Comparison of ENCODE assay signal across 27 mouse cellular contexts in the genomic region with DNA sequence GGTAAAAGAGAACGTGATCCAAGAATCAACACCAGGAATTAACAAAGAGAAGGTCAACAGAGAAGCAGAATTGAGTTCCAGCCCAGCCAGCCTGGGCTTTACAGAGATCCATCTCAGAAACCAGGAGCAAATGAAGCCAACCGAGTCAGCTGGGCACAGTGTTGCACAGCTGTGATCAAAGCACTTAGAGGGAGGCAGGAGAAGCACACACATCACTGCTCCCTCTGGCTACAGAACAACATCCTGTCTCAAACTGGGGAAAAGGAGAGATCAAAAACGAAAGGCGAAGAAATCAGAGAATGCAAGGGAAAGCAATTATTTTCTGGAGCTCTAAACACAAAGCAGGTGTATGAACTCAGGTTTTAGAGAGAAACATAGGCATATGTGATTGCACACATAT. TPM values are rescaled to one million over a fixed set of nuclear protein-coding genes. Genes with fewer than 3 reads are reported as not detected.
DNase-seq lines count a peak whose midpoint lies in the region; ATAC-seq and TF ChIP-seq lines count a peak whose summit lies in the region.
"Had no signal": no experiment of that assay in that cellular context is flagged by ENCODE, and none has a peak within 500 bp of the region (broad histone marks: within the 10 kb centered on the region; RNA-seq: fewer than 3 reads in every experiment).

No protein-coding gene starts in this region.

- H3K36me3 ChIP-seq in hindbrain, postnatal 0 days (ENCODE audit: insufficient read depth, low read length): no peaks in the 10 kb centered on the region
- no peaks in the 10 kb centered on the region for H3K36me3 ChIP-seq in hindbrain, embryonic 13.5 days
- H3K36me3 ChIP-seq: hindbrain, embryonic 15.5 days; midbrain, embryonic 15.5 days; neural tube, embryonic 12.5 days had no signal

- WGBS in hindbrain, postnatal 0 days: 61% methylated on average over 4 of the region's 4 CpGs
- 64% methylated on average over 4 of the region's 4 CpGs for WGBS in hindbrain, embryonic 13.5 days

- H3K9ac ChIP-seq in hindbrain, postnatal 0 days (replicated peaks; ENCODE audit: low read length): no peak overlapping the region
- H3K9ac ChIP-seq in hindbrain, embryonic 13.5 days: no peak overlapping the region
- H3K9ac ChIP-seq: forebrain, embryonic 13.5 days; heart, embryonic 12.5 days; hindbrain, embryonic 15.5 days; limb, embryonic 13.5 days; liver, postnatal 0 days; midbrain, embryonic 15.5 days; neural tube, embryonic 12.5 days had no signal

- DNase-seq in hindbrain, postnatal 0 days (ENCODE audit: low spot score): no peak
- no peak for DNase-seq in layer of hippocampus, adult 2 months (ENCODE audit: low spot score in 2 of 2)
- DNase-seq in layer of hippocampus, adult 9-11 months: no peak
- peak; percentile 61 for DNase-seq in thymus, postnatal 0 days (ENCODE audit: low spot score)
- no peak for DNase-seq in thymus, postnatal 36 days
- DNase-seq in forelimb bud, embryonic 11.5 days (ENCODE audit: low read depth, low spot score): peak; percentile 10
- DNase-seq in right cerebral cortex, postnatal 4 days: no peak
- DNase-seq: adrenal gland, postnatal 14 days; cerebellum, adult 2 months; cerebellum, postnatal 14 days; gastrocnemius, adult 2 months; gastrocnemius, postnatal 36 days; heart, adult 2 months; kidney, adult 2 months; liver, postnatal 0 days; lung, postnatal 4 days; right cerebral cortex, adult 18-20 months; thymus, adult 18-20 months had no signal

- no peak overlapping the region for H3K27ac ChIP-seq in hindbrain, postnatal 0 days
- H3K27ac ChIP-seq in hindbrain, embryonic 13.5 days: no peak overlapping the region
- H3K27ac ChIP-seq in layer of hippocampus, adult 2 months: no peak overlapping the region
- H3K27ac ChIP-seq: forebrain, embryonic 13.5 days; gastrocnemius, adult 2 months; heart, adult 2 months; hindbrain, embryonic 15.5 days; limb, embryonic 13.5 days; midbrain, embryonic 15.5 days; neural tube, embryonic 12.5 days; stomach, postnatal 0 days had no signal

- H3K4me3 ChIP-seq in hindbrain, postnatal 0 days (ENCODE audit: low read length): no peak overlapping the region
- no peak overlapping the region for H3K4me3 ChIP-seq in hindbrain, embryonic 13.5 days
- no peak overlapping the region for H3K4me3 ChIP-seq in layer of hippocampus, adult 2 months
- H3K4me3 ChIP-seq: forebrain, embryonic 13.5 days; gastrocnemius, adult 2 months; heart, adult 2 months; heart, embryonic 12.5 days; hindbrain, embryonic 15.5 days; limb, embryonic 13.5 days; midbrain, embryonic 15.5 days; neural tube, embryonic 12.5 days had no signal

- no peak for ATAC-seq in hindbrain, postnatal 0 days
- no peak for ATAC-seq in hindbrain, embryonic 13.5 days (ENCODE audit: low FRiP score)
- ATAC-seq: forebrain, embryonic 13.5 days; liver, postnatal 0 days; midbrain, embryonic 15.5 days had no signal

- no peaks in the 10 kb centered on the region for H3K27me3 ChIP-seq in hindbrain, postnatal 0 days (ENCODE audit: insufficient read depth, low read length)
- H3K27me3 ChIP-seq in hindbrain, embryonic 13.5 days: no peaks in the 10 kb centered on the region
- H3K27me3 ChIP-seq: forebrain, embryonic 13.5 days; heart, embryonic 12.5 days; hindbrain, embryonic 15.5 days; limb, embryonic 13.5 days; midbrain, embryonic 15.5 days; neural tube, embryonic 12.5 days had no signal

- H3K4me1 ChIP-seq in hindbrain, postnatal 0 days (ENCODE audit: insufficient read depth, low read length): no peaks in the 10 kb centered on the region
- H3K4me1 ChIP-seq in hindbrain, embryonic 13.5 days (replicated peaks): no peaks in the 10 kb centered on the region
- H3K4me1 ChIP-seq: forebrain, embryonic 13.5 days; hindbrain, embryonic 15.5 days; limb, embryonic 13.5 days; midbrain, embryonic 15.5 days; neural tube, embryonic 12.5 days had no signal

- TF ChIP-seq CTCF in hindbrain, postnatal 0 days (IDR thresholded peaks at IDR 0.05; ENCODE audit: low read depth): 0 out of 2 replicates have a peak, but pooled peaks have one; percentile 12
- peak; percentile 33 for TF ChIP-seq CTCF in layer of hippocampus, adult 2 months (conservative IDR thresholded peaks at IDR 0.05)

- no peaks in the 10 kb centered on the region for H3K9me3 ChIP-seq in hindbrain, postnatal 0 days (ENCODE audit: low read length)
- no peaks in the 10 kb centered on the region for H3K9me3 ChIP-seq in hindbrain, embryonic 13.5 days
- H3K9me3 ChIP-seq: forebrain, embryonic 13.5 days; heart, embryonic 12.5 days; hindbrain, embryonic 15.5 days; limb, embryonic 13.5 days; midbrain, embryonic 15.5 days; neural tube, embryonic 12.5 days had no signal

- H3K4me2 ChIP-seq in hindbrain, postnatal 0 days (ENCODE audit: low read depth, low read length): no peak overlapping the region
- no peak overlapping the region for H3K4me2 ChIP-seq in hindbrain, embryonic 13.5 days
- H3K4me2 ChIP-seq: forebrain, embryonic 13.5 days; heart, embryonic 12.5 days; hindbrain, embryonic 15.5 days; limb, embryonic 13.5 days; liver, embryonic 11.5 days; midbrain, embryonic 15.5 days; neural tube, embryonic 12.5 days had no signal

RNA-seq across cellular contexts. Expression of a gene that starts 28.7 kb away (rescaled TPM):
- 10.6 and 12.9 TPM in 2 replicates for total RNA-seq in hindbrain, postnatal 0 days (2014; rRNA removed)
- polyA plus RNA-seq in hindbrain, postnatal 0 days (2015; fragmentation: Nextera tagmentation; extraction: Ambion mirVana): 93.9 and 98.8 TPM in 2 replicates
- polyA plus RNA-seq in hindbrain, embryonic 13.5 days (2015; fragmentation: Nextera tagmentation; extraction: Ambion mirVana): 84.7 and 90.8 TPM in 2 replicates
- total RNA-seq in layer of hippocampus, adult 2 months (2021): 10 to 100 TPM; 60.2 to 68.3 TPM
- polyA plus RNA-seq in thymus, postnatal 0 days (2015; fragmentation: Nextera tagmentation; extraction: Ambion mirVana): 263 and 298 TPM in 2 replicates

RNA-seq across cellular contexts. Expression of a gene that starts 57.8 kb away (rescaled TPM):
- total RNA-seq in hindbrain, postnatal 0 days (2014; rRNA removed): 0.16 and 0.22 TPM in 2 replicates
- 0.41 and 0.76 TPM in 2 replicates for polyA plus RNA-seq in hindbrain, postnatal 0 days (2015; fragmentation: Nextera tagmentation; extraction: Ambion mirVana)
- polyA plus RNA-seq in hindbrain, embryonic 13.5 days (2015; fragmentation: Nextera tagmentation; extraction: Ambion mirVana): 0.30 and 0.31 TPM in 2 replicates
- total RNA-seq in layer of hippocampus, adult 2 months (2021): under 1 TPM in 1 of 2 experiments, not detected in 1; 0.37 TPM
- 66.6 and 104 TPM in 2 replicates for polyA plus RNA-seq in thymus, postnatal 0 days (2015; fragmentation: Nextera tagmentation; extraction: Ambion mirVana)

Comparison
In these comparisons a context has a peak if more than half of its experiments do, and no peak if none do; other contexts are left out.
1. DNase-seq: peak in thymus, postnatal 0 days (single experiment) and forelimb bud, embryonic 11.5 days (single experiment); none in hindbrain, postnatal 0 days (single experiment), layer of hippocampus, adult 2 months (0 of 2), layer of hippocampus, adult 9-11 months (single experiment), thymus, postnatal 36 days (0 of 2) and right cerebral cortex, postnatal 4 days (single experiment).
2. RNA of a gene that starts 57.8 kb away (polyA plus RNA-seq): 66.6 to 104 TPM in thymus, postnatal 0 days; 0.41 to 0.76 TPM in hindbrain, postnatal 0 days and 0.30 to 0.31 TPM in hindbrain, embryonic 13.5 days; every median in the first group is over 10 times any median in the second.